Mouse (Mus musculus): ENCODE data around the gene Thop1. TPM values are rescaled to one million over a fixed set of nuclear protein-coding genes. Genes with fewer than 3 reads are reported as not detected.
"Not testable (repeated sequence)": the region's sequence is repeated elsewhere in the genome, so short reads cannot be mapped to it uniquely, and the experiment has no call there.

Gene Thop1
- total RNA-seq (2021) = 10 to 100 TPM; 51.1 to 51.2 TPM
- long read RNA-seq, experiment 1, transcript Thop1-201 (13 exons, 2,832 nt) = major isoform, 72 of 92 reads
- long read RNA-seq, experiment 1, partial matches to known transcripts = 13 of 92 reads
- long read RNA-seq, experiment 1, other reads (novel, unspliced or antisense) = 7 of 92 reads
- long read RNA-seq, experiment 2, transcript Thop1-201 (13 exons, 2,832 nt) = major isoform, 76 of 94 reads
- long read RNA-seq, experiment 2, partial matches to known transcripts = 12 of 94 reads
- long read RNA-seq, experiment 2, other reads (novel, unspliced or antisense) = 6 of 94 reads

DNA sequence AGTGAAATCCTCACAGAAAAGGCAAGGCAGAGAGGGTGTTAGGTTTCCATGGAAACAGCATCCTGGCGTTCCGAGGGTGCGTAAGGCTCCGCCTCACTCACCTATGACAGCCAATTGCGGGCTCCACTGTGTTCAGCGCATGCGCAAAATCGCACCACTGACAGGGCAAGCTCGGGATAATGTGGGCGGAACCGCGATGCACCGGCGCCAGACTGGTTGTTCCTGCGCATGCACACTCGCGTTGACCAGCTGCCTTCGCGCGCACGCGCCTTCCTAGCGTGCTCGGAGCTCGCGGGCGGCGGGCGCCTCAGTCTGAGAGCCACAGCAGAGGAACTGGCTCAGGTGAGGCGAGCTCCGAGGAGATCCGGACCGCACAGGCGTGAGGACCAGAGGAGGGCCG, at the start of gene Thop1:
Gene Thop1, plus strand, starts transcription at position 200 of the 400 bp plus-strand sequence.
- intact Hi-C loops (cut with DNase I) = no loop called here
- DNase-seq (ENCODE audit: low spot score in 2 of 2) = peak; percentile 98 to 99

DNA sequence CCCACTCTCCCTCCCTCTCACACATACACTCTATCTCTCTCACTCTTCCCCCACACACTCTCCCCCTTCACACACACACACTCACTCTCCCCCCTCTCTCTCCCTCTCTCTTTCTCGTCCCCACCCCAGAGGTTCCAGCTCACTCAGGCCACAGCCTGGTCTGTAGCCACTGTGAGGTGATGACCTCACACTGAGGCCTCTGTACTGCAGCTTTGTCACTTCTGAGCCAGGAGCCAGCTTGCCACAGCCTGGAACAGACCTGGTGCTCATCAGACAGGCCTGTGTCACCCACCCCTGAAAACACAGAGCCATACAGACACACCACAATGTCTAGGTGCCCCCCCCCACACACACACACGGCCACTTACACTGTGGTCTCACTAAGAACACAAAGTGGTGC, 49.6 kb upstream of the Thop1 start:
- intact Hi-C loops (cut with DNase I) = no loop called here
- DNase-seq (ENCODE audit: low spot score in 2 of 2) = no peak

DNA sequence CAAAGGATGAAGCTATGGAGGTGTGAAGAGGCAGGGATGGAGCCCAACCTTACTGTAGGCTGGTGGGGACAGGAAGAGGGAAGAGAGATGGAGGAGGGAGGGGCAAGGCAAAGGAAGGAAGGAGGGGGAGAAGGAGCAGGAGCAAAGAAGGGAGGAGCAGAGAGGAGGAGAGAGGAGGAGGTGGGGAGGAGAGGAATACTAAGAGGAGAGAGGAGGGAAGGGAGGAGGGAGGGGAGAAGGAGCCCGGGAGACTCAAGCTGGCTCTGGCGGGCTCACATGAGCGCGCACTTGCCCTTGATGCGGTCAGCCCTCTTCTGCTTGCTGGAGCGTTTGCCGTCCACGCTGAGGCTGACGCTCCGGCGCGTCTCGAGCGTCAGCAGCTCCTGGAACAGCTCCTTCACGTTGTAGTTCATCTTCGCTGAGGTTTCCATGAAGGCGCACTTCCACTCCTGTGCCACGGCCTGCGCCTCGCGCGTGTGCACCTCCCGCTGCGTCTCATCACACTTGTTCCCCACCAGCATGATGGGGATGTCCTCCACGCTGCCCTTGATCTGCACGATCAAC, 48.2 kb upstream of the Thop1 start:
- intact Hi-C loops (cut with DNase I) = no loop called here
- DNase-seq (ENCODE audit: low spot score in 2 of 2) = peak in 1 of 2 experiments; percentile 61

DNA sequence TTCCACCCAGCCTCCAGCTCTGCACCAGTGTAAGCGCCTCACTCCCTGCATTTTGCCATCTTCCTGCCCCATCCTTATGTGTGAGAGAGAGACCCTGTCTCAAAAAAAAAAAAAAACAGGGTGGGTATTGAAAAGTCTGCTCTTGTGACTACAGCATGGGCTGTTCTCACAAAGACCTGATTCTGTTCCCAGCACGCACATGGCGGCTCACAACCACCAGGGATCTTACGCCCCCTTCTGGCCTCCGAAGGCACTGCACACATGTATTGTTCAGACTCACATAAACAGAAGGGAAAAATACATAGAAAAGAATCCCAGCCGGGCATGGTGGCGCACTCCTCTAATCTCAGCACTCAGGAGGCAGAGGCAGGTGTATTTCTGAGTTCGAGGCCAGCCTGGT, 47.1 kb upstream of the Thop1 start:
- intact Hi-C loops (cut with DNase I) = no loop called here
- no peak for DNase-seq (ENCODE audit: low spot score in 2 of 2)

DNA sequence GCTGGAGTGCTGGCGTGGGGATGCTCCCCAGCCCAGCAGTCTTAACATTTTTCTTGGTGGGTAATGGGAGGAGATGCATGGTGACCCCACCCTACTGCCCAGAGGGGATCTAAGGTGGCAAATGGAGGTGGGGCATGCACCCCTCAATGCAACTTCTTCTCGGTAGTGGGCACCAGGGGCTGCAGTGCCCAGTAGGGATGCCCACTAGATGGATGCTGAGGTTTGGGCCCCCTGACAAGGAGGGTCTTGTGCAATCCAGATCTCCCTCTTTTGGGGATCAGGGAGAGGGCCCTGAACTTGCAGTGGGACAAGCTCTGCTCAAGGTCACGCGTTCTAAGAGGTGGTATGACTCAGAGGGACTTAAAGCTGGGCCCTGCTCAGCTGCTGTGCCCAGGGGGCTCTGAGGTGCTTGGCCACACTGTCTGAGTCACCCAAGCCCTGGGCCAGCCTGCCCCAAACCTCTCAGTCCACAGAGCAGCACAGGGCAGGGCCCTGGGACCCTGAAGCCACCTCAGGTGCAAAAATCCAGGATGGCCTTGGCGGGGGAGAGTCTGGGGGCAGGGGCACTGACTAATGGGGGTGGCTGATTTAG, 45.4 kb upstream of the Thop1 start:
- DNase-seq (ENCODE audit: low spot score in 2 of 2) = no peak
- intact Hi-C loops (cut with DNase I) = no loop called here

DNA sequence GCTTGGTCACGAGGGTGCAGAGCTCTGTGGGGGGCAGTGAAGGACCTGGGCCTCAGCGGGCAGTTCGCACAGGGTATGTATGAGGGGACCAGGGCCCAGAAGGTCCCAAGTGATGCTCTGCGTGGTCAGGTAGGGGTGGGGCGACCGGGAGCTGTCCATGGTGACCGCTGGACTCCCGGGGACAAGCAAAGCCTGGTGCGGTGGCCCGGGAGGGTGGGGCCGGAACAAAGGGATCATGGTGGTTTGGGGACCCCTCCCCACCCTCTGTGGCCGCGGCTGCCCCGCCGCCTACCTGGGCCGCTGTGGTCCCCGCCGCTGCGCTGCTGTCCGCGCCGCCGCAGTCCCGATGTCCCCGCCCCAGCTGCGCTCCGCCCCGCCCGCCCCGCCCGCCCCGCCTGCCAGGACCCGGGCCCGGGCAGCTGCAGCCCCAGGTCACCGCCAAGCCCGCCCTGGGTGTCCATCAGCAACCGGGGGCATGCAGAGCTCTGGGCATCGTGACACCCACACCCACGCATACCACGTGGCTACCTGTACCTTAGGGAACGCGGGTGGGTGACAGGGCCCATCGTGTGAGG, 44.7 kb upstream of the Thop1 start:
- intact Hi-C loops (cut with DNase I) = no loop called here
- DNase-seq (ENCODE audit: low spot score in 2 of 2) = no peak

DNA sequence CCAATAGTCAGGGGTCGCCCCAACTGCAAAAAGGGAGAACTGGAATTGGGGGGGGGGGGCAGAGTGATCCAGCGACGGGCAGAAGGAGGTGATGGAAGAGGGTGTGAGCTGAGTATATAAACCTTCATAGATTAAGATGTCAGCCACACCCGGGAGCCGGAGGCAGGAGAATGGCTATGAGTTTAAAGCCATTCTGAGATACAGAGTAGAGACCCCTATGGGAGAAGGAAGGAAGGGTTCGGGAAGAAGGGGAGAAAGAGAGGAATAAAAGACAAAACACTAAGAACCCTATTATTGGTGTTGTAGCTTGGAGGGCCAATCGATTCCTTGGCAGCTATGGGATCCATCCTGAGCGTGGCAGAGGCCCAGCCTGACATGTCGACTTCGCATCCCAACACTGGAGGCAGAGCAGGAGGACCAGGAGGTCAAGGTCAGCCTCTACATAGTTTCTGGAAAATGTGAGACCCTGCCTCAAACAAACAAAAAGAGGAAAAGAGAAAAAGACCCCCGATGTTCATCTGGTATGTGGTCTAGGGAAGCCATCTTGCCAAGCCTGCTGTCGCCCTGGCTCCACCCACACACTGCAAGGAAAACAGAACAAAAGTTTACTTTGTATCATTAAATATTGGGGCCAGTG, 44.1 kb upstream of the Thop1 start, which contains the start of gene Diras1:
Gene Diras1, minus strand, starts transcription at position 24 of the 637 bp plus-strand sequence.
- DNase-seq (ENCODE audit: low spot score in 2 of 2) = no peak
- intact Hi-C loops (cut with DNase I) = no loop called here

DNA sequence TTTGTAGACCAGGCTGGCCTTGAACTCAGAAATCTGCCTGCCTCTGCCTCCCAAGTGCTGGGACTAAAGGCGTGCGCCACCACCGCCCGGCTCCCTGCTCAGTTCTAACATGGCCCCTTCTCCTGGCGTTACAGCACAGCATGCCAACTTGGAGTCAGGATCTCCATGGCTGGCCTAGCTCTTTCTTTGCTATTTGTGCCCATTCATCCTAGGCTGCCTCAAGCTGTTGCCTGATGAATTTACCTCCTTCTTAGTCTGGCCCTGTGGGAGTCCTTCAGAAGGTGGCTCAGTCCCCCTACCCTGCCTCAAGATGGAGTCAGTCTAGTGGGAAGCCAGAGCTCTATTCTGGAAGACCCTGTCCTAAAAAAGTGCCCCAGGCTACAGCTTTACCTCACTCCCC, 43.0 kb upstream of the Thop1 start:
- DNase-seq (ENCODE audit: low spot score in 2 of 2) = no peak
- intact Hi-C loops (cut with DNase I) = no loop called here

DNA sequence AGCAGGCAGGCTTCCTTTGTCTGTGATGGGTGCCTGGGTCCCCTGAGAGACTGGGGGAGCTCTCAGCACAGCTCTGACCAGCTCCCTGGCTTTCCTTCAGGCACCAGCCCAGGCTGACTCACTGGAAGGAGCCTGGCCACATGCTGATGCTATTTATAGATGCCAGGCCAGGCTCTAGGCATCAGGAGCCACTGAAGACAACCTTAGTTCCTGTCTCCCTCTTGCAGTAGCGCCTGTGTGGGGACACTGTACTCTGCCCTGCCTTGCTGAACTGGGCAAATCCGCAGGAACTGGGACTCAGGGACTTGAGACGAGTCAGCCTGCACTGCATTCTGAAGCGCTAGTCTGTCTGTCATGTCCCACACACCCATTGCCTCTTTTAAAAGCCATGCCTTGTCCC, 42.5 kb upstream of the Thop1 start:
- no peak for DNase-seq (ENCODE audit: low spot score in 2 of 2)
- intact Hi-C loops (cut with DNase I) = no loop called here

DNA sequence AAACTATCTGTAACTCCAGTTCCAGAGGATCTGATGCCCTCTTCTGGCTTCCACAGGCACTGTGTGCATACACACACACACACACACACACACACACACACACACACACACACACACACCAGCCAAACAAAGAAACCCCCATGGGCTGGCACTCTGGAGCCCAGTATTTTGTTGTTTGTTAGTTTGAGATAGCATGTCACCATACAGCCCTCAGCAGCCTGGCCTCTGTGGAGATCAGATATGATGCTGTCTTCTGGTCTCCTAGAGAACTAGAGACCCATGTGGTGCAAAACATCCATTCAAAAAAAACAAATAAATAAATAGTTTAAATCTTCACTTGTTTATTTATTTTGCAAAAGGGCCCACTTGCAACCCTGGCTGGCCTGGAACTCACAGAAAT, 41.6 kb upstream of the Thop1 start:
- intact Hi-C loops (cut with DNase I) = no loop called here
- no peak for DNase-seq (ENCODE audit: low spot score in 2 of 2)

DNA sequence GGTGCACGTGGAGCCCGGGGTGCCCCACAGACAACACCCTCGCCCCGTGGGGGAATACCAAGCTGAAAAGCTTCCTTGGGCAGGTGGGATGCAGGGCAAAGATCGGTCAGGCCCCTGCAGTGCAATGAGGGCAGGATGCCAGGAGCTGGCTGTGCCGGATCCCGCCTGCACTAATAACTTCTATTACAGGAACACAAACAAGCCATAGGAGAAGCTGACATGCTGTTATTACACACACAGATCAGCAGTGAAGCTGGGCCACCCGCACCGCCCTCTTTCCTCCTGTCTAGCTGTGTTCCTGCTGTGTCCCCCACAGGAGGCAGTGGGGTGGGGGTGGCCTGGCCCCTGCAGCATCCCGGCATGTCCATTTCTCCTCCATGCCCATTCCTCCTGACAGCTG, 40.8 kb upstream of the Thop1 start:
- no peak for DNase-seq (ENCODE audit: low spot score in 2 of 2)
- intact Hi-C loops (cut with DNase I) = no loop called here

DNA sequence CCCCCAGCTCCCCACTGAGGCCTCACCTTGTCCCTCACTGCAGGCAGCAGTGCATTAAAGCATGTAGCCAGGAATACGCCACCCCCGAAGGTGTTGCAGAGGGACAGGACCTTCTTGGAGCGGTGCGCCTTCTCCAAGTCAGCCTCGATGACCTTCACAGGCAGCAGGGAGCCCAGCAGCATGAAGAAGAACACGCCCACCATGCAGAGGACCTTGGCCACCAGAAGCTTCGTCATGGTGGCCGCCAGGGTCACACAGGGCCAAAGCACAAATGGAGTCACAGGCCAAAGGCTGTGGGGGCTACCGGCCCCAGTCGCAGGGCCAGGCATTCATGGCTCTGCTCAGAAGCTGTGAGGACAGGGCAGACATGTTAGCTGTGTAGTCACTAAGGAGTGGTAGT, 36.2 kb upstream of the Thop1 start:
- DNase-seq (ENCODE audit: low spot score in 2 of 2) = no peak
- intact Hi-C loops (cut with DNase I) = no loop called here

DNA sequence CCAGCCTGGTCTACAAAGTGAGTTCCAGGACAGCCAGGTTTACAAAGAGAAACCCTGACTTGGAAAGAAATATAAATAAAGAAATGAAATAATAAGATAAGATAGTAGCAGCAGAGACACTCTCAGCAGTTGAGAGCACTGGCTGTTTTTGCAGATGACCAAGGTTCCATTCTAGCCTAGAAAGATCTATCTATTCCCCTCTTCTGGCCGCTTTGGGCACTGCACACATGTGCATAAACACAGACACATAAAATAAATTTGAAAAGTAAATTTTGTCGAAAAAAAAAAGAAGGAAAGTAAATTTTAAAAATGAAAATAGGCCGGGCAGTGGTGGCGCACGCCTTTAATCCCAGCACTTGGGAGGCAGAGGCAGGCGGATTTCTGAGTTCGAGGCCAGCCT, 33.6 kb upstream of the Thop1 start:
- intact Hi-C loops (cut with DNase I) = no loop called here
- DNase-seq (ENCODE audit: low spot score in 2 of 2) = no peak

DNA sequence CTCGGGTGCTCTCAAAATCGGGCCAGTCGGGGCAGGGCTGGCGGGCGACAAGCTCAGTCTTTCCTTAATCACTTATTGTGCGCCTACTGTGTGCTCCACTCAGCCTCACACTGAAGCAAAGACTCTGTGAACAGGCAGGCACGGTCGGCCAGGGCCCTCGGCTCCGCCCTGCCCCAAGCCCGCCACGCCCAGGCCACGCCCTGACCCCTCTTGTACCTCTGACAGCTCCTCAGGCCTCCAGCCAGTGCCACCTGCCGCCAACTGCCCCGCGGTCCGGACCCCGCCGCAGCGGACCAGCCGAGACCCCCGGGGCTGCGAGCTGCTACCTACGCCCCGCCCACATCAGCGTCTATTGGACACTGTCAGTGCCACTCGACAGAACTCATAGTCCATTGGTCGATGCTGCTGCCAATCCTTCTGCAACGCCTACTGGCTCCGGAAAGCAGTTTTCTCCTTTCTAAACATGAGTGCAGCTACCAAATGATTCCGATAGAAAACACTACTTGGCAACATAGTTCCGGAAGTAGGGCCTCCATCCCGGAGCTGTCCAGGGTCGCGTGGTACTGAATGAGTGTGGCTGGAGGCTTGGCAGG, 32.8 kb upstream of the Thop1 start, which contains the start of gene Slc39a3:
Gene Slc39a3, minus strand, starts transcription at position 439 of the 593 bp plus-strand sequence.
- intact Hi-C loops (cut with DNase I) = no loop called here
- peak; percentile 100 for DNase-seq (ENCODE audit: low spot score in 2 of 2)

DNA sequence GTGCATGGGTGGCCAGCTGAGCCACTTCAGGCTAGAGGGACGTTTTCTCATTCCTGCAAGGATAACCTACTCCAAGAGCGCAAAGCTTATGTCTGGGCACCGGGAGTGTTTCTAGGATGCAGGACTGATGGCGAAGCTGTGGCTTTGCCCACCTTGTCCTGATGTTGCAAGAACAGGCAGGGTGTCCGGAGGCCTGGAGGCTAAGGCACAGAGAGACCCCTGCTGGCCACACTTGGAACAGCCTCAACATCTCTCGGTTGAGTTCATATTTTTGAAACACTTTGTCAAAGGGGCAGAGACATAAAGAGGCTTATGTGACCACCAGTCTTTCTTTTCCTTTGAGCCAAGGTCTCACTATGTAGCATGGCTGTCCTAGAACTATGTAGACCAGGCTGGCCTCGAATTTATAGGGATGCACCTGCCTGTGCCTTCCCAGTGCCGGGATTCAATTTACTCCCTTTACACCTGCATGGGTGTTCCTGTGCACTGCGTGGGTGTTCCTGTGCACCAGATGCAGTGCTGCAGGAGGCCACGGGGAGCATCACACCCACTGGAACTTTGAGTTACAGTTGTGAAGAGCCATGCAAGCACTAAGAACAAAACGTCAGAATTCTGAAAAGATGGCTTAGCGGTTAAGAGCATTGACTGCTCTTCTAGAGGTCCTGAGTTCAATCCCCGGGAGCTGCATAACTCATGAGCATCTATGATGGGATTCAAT, 28.2 kb upstream of the Thop1 start:
- DNase-seq (ENCODE audit: low spot score in 2 of 2) = peak; percentile 73 to 83
- intact Hi-C loops (cut with DNase I) = loop anchor here (2.0 kb wide), 1 partner anchor 43 kb away; no protein-coding TSS in a partner anchor

DNA sequence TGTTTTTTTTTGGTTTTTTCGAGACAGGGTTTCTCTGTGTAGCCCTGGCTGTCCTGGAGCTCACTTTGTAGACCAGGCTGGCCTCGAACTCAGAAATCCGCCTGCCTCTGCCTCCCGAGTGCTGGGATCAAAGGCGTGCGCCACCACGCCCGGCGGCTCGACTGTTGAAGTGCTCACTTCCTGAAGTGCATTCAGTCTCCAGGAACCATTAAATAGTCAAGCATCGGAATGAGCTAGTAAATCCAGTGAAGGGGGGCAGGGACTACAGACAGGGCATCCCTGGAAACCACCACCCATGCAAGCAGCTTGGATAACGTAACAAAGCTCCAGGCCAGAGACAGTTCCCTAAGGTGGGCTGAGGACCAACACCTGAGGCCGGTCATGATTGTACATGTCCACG, 24.6 kb upstream of the Thop1 start:
- DNase-seq (ENCODE audit: low spot score in 2 of 2); intact Hi-C loops (cut with DNase I): not testable (repeated sequence)

DNA sequence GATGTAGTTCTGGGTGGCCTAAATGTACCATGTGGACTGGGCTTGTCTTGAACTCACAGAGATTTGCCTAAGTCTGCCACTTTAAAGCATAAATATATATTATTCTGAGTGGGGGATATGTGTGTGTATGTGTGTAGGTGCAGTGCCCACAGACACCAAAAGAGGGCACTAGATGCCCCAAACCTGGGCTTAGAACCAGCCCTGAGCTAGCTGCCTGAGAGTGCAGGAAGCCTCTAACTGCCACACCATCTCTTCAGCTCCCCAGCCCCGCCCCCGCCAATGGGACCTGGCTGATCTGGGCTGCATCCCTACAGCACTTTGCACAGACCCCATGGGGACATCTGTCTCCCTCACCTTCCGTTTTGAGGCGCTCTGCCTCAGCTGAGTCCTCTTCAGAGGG, 19.2 kb upstream of the Thop1 start:
- no peak for DNase-seq (ENCODE audit: low spot score in 2 of 2)
- intact Hi-C loops (cut with DNase I) = no loop called here

DNA sequence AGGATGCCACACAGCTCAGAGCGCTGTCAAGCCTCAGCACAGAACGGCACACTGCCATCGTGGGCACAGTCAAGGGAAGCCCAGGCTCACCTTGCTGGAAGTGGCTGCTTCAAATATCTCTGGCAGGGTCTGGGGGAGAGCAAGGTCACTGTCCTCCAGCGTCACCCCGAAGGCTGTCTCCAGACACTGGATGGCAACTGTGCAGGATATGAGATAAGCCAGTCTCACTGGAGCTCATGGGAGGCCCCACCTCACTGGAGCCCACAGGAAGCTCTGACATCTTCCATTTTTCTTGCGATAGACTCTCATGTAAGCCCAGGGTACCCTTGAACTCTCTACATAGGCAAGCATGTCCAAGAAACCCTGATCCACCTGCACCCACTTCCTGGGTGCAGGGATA, 18.7 kb upstream of the Thop1 start:
- no peak for DNase-seq (ENCODE audit: low spot score in 2 of 2)

DNA sequence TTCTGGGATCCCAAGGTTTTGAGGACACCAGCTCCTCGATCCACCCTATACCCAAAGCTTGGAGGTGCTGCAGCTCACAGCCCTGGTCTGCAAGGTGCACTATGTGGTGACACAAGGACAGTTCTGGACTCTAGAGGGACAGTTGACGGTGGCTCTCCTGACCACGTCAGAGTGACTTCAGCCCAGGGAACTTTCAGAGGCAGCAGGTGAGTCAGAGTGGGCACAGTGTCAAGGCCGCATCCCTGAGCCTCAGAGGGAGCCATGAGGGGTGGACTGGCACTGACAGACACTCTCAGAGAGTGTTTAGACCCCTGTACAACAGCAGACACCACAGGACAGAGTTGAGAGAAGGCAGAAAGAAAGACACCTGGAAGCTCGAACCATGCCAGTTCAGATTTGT, 17.3 kb upstream of the Thop1 start:
- intact Hi-C loops (cut with DNase I) = no loop called here
- no peak for DNase-seq (ENCODE audit: low spot score in 2 of 2)

More for the DNA sequence above, 18.7 kb upstream of the Thop1 start:
- intact Hi-C loops (cut with DNase I) = no loop called here
